Mouse (Mus musculus): ENCODE results near the gene Dad1.
"Not testable (repeated sequence)": the region's sequence is repeated elsewhere in the genome, so short reads cannot be mapped to it uniquely, and the experiment has no call there.

The Dad1 gene

DNA sequence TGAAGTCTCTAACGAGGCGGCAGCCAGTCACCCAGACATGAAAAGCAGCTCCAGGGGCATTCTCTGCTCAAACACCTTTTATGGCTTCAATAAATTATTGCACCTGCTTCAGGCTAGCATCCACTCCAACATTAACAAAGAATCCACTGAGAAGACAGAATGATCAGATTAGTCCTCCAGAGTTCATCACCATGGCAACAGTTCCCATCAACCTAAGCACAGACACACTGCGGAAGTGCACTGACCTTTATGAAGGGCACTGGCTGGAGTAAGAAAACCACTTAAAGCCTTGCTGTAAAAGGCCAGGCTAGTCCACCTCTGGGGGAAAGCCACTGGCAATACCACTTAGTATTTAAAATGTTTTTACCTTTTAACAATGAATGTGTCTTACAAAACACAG lies 9.7 kb downstream of the Dad1 start:
- no peak for DNase-seq

DNA sequence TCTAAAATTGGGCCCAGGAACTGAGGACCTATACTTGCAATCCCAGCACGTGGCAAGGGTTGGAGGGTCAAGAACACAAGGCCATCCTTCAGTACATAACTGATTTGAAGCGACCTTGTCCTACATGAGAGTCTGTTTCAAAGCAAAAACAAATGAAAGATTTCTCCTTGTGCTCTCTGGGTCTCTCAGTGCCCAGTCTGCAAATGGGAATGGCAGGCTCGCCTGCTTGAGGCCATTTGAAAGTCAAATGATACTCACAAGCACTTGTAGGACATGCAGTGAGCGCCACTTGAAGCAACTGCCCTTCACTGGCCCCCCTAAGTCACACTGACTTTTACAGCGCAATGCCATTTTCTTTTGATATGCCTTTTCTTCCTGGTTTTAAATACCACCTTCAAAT lies 13.4 kb downstream of the Dad1 start:
- no peak for DNase-seq

- peak; percentile 98 for DNase-seq
Measured at GRCm38 (mm10) chr14:54239002-54239736, 14.7 kb downstream of the Dad1 start.

- peak; percentile 62 for DNase-seq
Measured at GRCm38 (mm10) chr14:54236881-54237280, 17.0 kb downstream of the Dad1 start.

DNA sequence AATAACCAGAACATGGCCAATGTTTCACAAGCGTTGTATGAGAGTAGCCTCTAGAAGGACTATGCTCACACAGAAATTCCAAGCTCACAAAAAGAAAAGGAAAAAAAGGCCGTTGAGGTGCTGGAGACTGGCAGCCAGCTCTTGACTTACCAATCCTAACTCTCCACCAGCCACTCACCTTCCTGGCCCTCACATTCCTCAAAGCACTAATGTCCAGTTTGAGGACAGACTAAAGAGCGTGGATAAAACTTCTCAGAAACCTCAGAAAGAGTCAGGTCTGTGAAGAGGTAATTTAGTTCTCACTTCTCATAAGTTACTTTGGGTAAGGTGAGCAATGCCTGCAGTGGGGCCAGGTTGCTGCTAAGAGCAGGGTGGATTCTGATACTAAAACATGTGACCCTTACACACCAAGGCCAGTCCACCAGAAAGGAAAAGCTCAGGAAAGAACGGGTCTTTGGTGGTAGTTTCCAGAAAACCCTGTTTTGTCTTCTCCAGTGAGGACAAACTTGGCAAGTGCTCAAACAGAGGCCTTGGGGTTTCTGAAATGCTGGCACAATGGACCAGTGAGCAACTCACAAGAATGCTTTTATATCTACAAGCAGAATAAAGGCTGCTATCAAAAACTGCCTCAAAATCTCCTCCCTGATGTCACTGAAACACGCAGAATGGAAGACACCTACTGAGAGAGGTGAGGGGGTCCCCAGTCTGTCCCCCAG lies 17.9 kb downstream of the Dad1 start:
- DNase-seq, result no peak

DNA sequence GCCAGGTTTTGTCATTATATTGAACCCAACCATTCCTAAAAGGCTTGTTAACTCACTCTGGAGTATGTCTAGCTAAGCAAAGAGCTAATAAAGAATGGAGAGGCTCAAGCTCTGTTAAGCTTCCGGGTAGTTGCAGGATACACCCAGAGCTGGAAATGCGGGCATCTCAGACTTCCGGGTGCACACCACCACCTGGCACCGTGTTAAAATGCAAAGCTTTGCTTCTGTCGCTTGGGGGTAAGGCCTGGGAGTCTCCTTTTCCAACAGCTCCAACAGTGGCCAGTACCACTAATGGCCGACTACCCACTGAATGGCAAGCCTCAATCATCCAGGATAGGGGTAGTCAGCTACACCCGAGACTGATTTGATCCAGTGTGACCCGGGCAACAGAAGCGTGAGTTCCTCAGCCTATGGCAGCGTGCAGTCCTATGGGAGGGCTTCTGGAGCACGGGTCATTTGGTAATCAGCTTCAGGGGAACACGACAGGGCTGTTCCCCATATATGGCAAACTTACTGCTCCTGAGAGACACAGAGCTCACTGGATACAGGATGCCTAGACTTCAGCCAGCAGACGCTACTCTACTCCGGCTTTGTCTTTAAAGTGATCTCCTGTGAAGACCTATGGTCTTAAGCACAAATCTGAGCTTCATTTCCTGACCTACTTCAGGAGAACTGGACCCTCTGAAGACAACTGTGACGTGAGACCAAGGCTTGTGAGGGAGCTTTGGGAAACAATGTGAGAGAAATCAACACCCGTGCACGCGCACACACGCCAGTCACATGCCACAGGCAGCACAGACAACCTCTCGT lies 19.5 kb downstream of the Dad1 start:
- DNase-seq, result no peak

- peak; percentile 57 for DNase-seq
Measured at GRCm38 (mm10) chr14:54233559-54234143, 20.3 kb downstream of the Dad1 start.

- DNase-seq, result peak; percentile 79
Measured at GRCm38 (mm10) chr14:54232811-54233558, 20.9 kb downstream of the Dad1 start.

DNA sequence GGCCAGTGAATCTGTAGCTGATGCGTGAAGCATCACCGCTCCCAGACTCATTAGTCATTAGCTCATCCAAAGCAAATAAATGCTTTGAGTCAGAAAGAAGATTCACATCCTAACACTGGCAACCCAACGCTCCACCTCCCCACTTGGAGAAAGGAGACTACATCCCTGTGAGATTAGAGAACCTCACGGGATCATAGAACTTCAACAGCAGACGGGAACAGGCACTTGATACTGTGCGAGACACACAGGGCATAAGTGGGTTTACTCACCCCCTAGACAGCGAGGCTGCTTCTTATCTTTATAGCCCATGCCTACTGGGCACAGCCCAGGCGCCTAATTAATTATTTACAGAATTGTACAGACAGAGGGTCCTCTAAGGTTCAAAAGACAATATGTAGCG lies 21.8 kb downstream of the Dad1 start:
- DNase-seq, result no peak

GRCm38 (mm10) chr14:54231176-54231956 lies 22.5 kb downstream of the Dad1 start:
- DNase-seq, result peak; percentile 69

DNA sequence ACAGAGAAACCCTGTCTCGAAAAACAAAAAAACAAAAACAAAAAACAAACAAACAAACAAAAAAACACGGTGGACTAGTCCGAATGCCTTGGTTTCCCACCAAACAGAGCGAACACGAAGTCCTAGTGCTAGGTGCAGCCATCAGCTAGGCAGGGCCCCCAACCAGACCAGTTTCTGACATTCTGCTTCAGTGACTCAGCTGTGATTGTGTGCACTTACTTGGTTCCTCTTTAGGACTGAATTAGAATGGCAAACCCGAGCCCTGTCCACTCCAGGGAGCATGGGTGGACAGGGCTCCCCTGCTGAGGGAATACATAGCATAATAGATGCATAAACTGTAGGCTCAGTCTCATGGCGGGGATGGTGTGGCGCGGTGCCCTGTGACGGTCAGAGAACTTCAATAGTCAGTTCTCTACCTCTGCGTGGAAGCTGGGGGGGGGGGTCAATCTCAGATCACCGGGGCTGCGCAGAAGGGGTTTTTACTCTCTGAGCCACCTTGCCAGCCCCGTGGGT lies 23.2 kb downstream of the Dad1 start:
- DNase-seq, result peak; percentile 46

- not testable (repeated sequence) for DNase-seq
Measured at GRCm38 (mm10) chr14:54229849-54230248, 24.1 kb downstream of the Dad1 start.

DNA sequence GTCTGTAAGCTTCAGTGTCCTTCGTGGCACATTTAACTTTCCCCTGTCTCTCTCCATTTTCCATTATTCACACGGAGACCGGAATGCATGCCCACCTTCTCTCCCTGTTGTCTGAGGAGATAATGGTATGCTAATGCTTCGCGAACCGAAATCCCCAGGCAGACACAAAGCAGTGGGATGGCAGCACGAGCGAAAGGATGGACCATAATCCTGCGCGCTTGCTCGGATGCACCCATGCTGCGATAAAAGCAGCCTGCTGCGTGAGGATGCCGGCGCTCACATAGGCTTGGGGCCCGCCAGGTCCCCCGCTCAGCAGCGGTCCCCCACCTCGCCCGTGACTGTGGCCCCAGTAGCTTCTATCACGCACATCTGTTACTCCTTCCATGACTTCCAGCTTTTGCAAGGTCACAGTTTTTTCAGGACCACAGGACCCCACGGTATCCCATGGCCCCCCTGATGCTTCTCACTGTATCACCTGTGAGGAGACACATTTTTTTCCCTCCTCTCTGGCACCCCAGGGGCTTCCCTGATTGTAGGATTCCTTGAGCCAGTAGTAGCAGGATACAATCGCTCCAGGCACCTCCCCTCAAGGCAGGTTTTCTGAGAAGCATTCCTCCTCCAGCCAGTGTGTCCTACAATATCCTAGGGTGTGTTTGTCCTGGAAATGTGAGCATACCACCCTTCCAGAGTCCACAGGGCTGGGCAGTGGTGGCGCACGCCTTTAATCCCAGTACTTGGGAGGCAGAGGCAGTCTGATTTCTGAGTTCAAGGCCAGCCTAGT lies 24.8 kb downstream of the Dad1 start:
- peak; percentile 79 for DNase-seq

- DNase-seq, result peak; percentile 64
Measured at GRCm38 (mm10) chr14:54228501-54228900, 25.4 kb downstream of the Dad1 start.

DNA sequence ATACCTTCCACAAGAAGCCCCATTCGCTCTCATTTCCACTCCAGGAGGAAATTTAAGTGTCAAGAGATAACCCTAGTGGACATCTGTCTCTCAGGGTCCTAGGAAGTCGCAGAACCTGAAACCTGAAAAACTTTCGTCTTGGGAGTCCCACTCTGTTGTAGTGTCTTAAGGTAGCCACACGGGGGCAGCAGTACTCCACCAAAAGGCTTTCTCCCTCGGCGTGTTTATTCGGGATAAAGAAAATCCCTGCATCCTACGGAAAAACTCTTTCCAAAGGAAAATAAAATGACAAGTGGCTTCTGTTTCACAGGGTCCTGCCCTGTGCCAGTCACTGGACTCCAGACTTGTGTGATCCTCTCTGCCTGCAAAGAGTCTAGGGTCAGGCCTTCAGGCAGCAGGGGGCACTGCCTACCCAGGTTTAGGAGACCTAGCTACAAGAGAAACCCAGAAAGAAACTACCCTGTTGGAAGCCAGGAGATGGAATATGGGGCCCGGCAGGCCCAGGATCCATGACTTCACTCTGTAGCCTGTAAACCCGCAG lies 25.9 kb downstream of the Dad1 start:
- peak; percentile 93 for DNase-seq

GRCm38 (mm10) chr14:54226911-54227811 lies 26.7 kb downstream of the Dad1 start:
- peak; percentile 96 for DNase-seq

GRCm38 (mm10) chr14:54225725-54226124 lies 28.2 kb downstream of the Dad1 start:
- DNase-seq, result peak; percentile 61

DNA sequence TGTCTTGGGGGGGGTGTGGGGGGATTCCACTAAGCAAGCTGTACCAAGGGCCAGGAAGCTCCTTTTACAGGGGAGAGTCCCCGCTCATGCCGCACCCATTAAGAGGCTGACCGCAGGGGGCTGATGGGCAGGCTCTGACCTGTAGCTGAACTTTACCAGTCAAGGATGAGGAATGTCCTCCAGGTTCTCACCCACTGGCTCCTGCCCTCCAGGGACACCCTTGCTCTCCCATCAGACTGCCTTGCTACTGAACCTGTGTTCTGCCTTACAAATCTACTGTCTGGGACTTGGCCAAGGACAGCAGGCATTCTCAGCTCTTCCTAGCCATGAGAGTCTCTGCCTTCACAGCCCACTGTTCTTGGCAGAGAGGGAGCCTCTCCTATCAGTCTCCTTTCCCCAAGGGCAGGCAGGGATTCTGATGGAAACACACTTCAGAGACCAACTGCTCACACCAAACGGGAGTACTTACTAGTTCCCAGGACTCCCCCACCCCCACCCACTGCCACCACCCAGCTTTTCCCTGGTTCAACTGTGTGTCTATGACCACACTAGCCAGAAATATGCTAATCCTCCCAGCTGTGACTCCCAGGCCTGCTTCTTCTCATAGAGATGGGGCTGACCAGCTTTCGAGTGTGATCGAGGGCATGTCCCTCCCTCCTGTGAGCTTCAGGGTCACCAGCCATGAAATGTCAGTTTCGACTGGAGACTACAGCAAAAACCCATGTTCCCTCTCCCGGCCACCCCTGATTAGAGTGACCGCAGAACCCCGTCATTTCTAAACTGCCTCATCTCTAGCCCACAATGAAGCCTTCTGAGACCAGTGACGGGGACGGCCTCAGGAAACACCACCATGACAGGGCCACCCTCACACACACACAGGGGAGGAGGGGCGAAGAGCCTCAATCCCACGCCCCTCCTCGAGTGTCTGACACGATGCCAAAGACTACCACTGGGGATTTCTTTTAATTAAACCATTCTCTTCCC lies 29.1 kb downstream of the Dad1 start:
- DNase-seq, result peak; percentile 72
